Mouse (Mus musculus) mesoderm, embryonic 11.5 days (tissue): ENCODE measurements at regions not wholly inside any gene's neighbourhood (a gene's known extent, or its start where the extent isn't known, plus 50 kb on each side); places are given as distances from the start of the nearest gene placed in this dataset.
"Not testable (repeated sequence)": the region's sequence is repeated elsewhere in the genome, so short reads cannot be mapped to it uniquely, and the experiment has no call there.

ENCODE experiments used
- DNase-seq: peaks from one replicate; pipeline ENCODE4 v3.0.0-alpha.2; 2012; ENCODE audit warnings: low read depth, low spot score

DNA sequence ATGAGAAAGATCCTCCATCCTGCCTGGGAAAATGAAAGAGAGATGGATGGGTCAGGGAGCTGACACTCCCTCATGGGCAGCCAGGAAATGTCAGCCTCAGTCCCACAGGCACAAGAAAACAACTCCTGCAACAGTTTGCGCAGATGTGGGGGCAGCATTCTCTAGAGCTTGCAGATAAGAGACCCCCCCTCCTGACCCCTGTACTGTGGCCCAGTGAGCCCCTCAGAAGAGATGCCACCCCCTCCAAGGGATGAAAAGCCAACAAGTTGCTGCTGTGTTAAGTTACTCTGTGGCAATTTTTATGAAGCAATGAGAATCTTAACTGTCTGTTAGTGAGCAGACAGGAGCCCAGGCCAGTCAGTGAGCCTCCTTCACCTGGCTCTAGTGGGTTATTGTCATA, 406.5 kb downstream of the 1190002N15Rik start:
- DNase-seq = no peak

DNA sequence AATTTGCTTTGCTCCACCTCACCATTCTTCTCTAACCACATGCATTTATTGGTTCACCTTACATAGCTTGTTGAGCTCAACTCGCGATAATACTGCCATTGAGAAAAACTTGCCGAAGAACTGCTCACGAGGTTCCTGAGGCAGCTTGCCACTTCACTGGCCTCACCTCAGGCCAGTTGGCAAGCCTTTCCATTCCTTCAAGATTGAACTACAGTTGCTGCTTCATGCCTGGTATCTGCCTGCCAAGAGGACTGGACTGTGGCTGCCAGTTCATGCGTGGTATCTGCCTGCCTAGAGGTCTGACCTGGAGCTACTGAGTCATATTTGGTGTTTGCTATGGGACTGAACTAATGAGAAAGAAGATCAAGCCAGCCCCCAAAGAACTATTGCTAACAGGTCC, 420.9 kb downstream of the 1190002N15Rik start:
- DNase-seq = no peak

DNA sequence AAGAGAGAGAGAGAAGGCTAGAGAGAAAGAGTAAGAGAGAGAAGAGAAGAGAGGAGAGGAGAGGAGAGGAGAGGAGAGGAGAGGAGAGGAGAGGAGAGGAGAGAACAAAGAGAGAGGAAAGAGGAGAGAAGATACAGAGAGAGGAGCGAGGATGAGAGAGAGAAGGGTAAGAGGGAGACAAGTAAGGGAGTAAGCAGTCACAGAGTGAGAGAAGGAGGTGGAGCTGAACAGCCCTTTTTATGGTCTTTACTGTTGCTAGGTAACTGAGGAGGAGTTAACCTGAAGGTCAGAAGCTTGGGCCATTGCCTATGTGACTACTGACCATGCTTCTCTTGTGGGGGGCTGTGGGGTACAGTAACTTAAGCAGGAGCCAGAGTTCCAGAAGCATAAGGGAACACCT, 430.2 kb downstream of the 1190002N15Rik start:
- not testable (repeated sequence) for DNase-seq

DNA sequence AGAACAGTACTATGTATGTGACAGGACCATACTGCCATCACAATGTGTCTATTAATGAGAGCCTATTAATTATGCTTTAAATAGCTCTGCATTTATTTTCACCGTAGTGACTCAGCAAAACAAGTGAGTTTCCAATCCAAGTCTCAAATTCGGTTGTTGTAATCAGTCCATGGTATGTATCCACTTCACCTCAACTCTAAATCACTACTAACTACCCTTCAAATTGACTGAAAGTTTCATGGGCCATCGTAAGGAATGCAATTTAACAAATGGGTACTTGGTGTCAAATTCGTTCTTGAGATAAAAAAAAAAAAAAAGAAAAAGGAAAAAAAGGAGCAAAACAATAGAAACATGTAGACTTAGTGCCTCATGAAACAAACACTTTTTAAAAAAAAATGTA, 433.2 kb downstream of the 1190002N15Rik start:
- no peak for DNase-seq

DNA sequence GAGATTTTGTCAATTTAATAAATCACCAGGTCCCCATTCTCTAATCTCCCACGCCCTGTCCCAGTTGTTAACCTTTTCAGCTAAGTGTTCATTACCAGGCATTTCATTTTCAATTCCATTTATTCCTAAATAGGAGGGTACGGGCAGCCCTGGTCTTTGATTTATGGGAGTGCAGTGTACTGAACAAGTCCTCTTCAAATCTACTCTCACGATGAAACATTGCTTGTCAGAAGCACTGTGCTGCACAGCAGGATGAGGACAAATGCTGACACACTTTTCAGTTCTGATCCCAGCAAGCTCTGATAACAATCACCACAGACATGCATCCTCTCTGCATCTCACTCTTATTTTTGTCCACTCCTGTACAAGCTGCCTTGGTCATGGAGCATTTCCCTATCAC, 435.9 kb downstream of the 1190002N15Rik start:
- DNase-seq = peak; percentile 16

DNA sequence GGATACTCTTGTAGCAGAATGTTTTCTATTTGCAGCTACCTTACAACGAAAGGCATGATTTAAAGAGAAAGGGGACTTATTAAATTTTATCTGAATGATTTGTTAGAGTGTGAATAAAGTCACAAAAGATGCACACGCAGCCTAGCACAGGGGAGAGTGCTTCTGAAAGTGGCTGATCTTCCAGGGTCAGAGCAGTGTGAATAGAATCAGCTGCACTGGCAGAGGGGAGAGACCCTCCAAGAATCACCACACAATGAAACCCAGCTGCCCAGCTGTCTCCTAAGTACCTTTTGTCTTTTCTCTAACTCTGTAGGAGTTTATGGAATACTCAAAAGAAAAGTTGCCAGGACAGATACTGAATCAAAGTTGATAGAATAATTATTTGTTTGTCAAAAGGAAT, 443.1 kb downstream of the 1190002N15Rik start:
- DNase-seq = no peak

DNA sequence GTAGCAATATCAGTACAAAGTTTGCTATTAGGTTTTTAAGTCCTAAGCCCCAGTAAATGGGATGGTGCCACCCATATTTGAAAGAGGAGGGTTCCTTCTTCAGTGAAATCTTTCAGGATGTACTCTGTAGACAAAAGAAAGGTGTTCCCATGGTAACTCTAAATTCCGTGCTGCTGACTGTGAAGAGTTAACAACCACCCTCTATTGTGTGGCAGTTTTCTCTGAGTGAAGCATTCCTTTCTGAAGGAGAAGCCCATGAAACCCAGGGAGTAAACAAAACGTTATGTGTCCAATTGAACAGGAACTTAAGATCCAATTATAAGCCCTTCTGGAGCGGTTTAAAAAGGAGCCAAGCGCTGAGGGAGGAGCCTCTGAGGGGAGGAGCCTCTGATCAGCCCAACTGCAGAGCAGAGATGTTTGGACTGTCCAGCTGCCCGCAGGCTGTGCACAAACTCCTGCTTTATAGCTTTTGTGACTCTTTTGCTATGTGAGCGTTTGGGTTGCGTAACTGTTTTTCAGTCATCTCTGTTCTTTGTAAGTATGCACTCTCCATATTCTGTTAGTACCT, 446.1 kb downstream of the 1190002N15Rik start:
- no peak for DNase-seq

DNA sequence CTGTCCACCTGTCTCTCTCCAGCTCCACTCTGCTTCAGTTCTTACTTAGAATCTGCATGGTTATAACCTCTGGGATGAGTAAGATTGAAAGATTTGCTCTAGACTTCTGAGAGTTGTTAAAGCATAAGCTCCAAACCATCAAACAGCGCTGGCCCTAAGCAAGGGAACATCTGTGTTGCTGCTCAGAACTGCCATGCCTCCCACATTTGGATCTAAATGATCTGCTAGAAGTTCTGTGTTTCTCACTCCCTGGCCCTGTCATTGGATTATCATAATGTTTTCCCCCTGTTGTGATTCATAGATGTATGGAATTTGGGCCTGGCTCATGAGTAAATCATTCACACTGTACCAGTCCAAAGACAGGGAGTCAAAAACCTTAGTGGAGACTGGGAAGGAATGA, 448.1 kb downstream of the 1190002N15Rik start:
- DNase-seq = no peak

DNA sequence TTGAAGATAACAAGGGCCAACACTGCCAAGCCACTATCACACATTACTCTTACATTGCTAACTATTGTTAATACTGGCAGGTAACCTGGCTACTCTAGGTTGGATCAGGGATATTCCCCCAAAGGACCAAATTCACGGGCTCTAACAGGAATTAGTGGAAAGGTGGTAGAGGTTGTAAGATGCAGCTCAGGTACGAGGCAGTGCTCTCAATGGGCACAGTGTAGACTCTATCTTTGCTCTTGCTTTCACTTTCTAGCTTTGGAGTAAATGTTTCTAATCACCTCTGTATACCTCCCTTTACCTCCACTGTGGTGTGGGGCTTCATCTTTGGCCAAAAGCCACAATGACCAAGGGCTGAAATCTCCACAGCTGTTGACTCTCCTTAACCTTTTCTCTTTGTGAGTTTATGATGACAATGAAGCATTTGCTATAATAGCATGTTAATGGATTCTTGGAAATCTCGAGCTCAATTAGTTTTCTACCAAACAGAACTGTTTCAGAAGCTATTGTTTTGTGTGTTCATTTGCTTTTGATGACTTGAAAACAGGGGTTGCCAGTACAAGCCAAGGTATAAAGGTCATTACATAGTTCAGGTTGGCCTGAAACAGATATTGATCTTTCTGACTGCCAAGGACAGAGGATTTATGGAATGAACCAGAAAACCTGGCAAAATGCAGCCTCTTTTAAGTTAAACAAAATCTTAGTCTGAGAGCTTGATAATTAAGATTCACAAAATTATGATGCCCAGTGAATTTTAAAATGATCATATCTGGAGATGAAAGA, 454.1 kb downstream of the 1190002N15Rik start:
- no peak for DNase-seq

DNA sequence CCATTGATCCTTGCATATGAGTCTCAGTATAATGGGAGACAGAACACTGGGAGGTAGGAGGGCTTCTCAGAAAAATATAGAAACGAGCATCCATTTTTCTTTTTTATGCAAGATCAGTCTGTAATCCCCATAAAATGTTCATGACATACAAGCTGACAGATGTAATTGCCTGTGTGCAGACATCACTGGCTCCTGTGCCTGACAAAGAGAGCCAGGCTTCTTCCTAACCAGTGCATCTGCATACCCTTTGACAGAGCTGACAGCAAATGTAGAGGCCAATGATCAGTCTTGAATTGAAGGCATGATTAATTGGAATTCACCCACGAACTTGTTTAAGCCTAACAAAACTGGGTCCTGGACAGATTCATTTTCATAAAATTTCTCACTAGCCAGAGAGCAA, 463.0 kb downstream of the 1190002N15Rik start:
- DNase-seq = no peak

DNA sequence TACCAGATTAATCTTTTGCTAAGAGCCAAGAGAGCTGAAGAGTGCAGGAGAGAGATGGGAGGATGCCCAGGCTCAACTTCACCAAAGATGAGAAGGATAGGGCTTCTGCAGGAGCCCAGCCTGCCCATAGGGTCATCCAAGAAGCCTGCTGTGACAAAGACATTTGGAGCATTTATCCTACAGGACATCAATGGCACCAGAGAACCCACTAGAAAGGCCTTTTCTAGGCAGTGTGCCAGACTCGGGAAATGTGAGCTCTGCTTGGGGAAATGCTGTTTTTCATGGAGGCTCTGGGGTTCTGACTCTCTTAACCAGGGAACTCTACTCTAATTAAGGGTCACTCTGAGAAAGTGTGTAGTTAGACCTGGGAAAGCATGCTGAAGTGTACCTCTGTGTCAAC, 470.8 kb downstream of the 1190002N15Rik start:
- DNase-seq = peak; percentile 18

DNA sequence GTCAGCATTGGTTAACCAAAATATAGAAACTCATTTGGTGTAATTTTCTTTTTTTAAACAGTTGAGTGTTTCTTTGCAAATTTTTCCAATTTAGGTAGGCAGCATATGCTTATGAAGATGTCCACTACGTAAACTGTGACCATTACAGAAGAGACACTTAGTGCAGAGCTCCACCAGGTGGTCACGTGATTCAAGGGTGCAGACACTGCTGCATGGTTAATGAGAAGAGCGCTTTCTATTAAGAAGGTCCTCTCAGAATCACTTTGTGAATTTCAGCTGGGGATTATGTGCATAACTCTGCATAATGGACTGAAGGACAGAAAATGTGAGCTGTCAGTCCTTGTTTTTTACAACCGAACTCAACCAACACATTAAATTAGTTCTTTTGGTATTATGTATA, 484.7 kb downstream of the 1190002N15Rik start:
- DNase-seq = no peak

DNA sequence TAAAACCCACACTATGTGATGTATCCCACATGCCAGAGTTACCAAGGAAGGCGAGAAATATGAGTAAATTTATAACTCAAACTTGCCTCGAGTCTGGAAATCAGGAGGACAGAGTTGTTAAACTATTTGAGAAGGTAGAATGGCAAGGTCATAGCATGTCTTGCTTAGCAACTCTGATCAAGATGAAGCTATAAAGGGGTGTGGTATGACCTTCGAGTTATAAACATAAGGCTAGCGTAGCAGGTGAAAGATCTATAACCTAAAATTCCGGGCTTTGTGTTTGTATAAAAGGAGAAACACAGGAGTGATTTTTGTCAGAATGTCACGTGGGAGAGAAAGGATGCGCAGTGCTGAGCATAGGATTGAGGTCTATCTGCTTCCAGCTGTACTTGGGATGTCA, 490.0 kb downstream of the 1190002N15Rik start:
- DNase-seq = no peak

DNA sequence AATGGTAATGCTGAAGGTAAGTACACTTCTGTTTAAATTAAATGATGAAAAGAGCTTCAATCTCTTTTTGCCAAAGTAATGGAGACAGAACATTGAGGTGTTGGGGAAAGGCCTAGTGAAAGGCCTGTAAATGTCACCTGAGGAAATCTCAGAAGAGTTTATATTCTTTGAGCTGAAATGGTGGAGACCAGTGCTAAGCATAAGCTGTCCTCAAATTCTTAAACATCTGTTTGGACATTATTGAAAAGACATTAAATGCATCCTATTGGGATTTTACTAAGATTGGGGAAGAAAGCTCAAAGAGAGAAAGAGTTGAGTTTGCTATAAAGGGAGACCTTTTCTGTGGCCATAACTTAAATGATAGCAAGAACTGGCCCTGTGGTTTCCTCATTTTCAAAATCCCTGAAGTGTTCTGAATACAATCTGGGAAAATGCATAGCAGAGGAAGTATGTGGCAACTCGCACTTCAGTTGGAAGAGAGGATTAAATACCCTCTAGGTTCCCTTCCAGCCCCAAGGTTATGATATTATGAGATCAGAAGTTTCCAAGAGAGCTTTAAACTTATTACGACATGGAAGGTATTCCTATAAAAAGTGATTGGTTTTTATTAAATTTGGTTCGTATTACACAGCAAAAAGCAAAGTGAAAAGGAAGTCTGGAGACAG, 492.3 kb downstream of the 1190002N15Rik start:
- no peak for DNase-seq

DNA sequence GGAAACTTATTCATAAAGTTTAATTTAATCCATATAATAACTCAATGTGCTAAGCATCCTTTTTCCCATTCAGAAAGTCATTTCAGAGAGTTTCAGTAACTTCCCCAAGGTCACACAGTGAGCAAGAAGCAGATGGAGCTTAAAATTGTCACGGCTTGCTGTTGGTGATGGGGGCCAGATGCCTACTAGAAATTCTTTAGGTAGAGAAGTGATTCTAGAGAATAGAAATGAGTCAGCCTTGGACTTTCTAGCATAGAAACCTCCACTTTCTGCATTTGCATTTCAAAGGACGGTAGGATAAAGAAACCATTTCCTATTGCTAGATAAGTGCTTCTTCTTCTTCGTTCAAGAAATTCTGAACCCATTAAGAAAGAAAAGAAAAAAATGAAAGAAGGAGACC, 514.1 kb downstream of the 1190002N15Rik start:
- DNase-seq = no peak

DNA sequence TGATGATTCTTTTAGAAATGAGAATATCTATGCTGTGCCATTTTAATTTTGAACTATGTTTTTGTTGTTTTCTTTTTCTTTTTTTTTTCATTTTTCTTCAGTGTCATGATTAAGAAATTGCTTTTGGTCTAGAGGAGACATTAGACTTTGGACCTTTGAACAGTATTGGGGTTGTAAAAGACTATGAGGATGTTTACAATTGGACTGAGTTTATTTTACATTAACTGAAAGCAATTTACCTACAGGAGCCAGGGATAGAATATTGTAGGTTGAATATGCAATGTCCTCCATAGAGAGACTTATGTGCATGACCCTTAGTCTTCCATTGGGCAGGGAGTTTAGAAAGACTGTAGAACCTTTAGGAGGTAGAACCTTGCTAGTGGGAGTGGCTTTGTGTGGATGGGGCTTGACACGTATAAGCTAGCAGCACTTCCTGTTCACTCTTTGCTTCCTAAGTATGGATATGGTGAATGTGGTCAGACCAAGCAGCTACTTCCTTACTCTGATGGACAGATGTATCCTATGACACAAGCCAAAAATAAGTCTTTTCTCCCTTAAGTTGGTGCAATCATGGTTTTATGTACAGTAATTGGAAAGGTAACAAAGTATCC, 516.5 kb downstream of the 1190002N15Rik start:
- no peak for DNase-seq

DNA sequence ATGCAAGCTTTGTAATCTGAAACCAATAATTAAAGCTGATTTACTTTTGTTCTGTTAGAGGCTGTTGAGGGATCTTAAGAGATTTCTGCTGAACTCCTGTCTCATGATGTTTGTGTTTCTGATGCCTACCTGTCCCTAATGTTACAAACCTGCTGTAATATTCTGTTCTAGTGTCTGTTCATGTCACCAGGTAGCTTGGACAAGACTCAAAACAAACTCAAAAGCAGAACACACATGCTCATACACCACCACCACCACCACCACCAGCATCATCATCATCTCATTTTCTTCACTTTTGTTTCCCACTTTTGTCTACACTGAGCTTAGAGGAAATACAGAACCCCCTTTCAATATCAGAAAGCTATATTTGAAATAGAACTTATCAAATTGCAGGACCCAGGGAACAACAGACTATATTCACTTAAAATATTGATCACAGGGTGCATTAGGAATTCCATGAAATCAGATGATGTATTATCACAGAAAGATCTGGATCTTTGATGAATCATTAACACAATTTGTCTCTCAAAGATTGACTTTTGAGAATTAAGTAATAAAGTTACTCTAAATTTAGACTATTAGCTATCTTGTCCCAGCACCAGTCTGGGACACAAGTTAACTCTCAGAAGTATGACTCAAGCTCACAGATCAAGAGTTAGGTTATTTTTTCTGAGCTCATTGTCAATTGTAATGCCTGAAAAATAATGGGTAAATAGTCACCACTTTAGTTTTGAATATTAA, 521.0 kb downstream of the 1190002N15Rik start:
- DNase-seq = no peak

DNA sequence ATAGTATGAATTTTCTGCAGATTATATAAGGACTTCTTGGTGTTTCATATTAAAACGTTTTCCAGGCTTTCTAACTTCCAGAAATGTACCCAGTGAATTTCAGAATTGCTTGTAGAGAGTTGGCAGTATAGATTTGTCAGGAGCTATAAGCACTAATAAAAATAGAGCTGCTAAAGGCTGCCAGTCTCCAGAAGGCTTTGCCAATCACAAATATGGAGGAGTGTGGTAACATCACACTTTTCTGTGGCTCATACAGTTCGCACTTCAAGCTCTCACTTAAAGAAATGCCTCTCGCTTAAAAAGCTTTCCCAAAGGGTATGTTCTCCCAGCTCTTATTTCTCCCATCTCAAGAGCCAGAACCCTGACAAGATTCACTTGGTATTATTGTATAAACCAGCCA, 545.7 kb downstream of the 1190002N15Rik start:
- DNase-seq = no peak

DNA sequence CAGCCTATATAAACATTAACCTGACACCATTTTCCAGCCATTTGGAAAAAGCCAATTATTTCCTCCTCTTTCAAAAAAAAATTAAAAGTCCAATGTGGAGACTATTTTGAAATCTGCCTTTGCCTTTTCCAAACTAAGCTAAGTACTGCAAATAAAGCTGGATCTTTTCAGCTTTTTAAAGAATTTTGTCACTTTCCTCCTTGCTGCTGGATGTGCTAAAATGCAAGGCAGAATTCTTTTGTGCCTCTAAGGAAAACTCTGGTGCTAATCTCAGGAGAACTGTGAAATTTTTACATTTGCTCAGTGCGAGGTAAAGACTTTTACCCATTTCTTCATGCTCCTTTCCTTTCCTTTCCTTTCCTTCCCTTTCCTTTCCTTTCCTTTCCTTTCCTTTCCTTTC, 546.7 kb downstream of the 1190002N15Rik start:
- DNase-seq = no peak

DNA sequence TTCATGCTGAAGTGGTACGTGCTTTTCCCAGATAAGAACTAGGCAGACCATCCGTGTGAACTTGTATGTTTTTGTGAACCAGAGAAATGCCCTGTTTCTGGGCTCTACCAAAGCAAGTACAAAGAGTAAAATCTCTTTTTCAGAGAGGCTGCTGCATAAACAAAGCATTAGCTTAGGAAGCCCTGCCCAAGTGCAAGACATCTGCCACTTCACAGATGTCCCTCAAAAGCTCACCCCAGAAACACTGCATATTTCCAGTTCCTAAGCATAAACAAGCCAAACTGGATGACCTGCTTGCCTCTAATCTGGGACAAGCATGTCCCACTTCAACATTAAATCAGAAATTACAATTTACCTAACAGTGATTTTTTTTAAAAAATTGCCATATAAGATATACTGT, 556.7 kb downstream of the 1190002N15Rik start:
- DNase-seq = no peak

DNA sequence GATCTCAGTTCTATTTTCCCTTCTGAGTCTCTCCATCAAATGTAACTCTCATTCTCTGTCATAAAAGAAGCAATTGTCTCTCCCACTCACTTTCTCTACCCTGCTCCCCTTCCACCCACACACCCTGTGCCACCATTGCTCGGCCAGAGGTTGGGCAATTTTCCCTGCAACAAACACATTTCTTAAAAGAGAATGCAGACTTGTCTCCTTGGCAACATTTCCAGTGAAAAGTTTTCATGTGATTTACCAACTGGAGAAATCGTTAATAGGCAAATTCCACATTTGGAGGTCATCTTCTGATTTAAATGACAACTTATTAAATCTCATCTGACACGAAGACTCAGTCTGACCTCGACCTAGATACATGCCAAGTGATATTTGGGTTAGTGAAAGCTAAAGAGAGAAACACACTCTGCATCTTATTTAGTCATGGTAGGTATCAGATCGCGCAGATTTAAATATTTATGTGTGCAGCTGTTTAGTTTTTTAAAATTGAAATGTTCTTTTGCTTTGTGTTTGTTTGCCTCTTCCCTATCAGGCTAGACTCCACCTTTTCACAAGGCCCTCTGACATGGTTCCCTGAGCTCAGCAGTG, 568.1 kb downstream of the 1190002N15Rik start:
- no peak for DNase-seq

DNA sequence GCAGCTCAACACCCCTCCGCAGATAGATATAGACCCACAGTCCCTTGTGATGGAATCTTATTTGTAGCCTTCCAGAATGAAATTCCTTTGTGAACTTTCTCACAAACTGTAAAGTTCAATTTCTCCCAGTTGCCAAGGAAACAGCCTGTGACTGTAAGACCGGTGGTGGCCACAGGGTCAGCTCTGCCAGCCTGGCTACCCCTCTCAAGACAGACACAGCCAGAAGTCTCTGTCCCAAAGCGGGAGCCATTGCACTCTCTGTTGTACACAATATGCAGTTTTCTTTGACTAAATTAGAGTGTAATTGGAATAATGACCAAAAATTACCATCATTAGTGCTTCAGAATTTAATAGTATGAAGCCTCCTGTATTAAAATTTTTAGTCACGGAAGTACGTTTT, 568.8 kb downstream of the 1190002N15Rik start:
- DNase-seq = no peak
